Mouse (Mus musculus) brain, embryonic 14.5 days (tissue): ENCODE results near the gene Olfr150. TPM values are rescaled to one million over a fixed set of nuclear protein-coding genes. Genes with fewer than 3 reads are reported as not detected.
"Not testable (repeated sequence)": the region's sequence is repeated elsewhere in the genome, so short reads cannot be mapped to it uniquely, and the experiment has no call there.

Experiments used
- DNase-seq: peaks from one replicate; pipeline ENCODE4 v3.0.0-alpha.2; 2011; ENCODE audit warnings: low read depth
- CTCF ChIP-seq: fragments of 200-500 bp; IDR thresholded peaks from 2 replicates; pipeline ENCODE4 v1.5.1; 2012; ENCODE audit warnings: inconsistent platforms, mild to moderate bottlenecking, moderate library complexity, borderline replicate concordance; ENCODE audit not compliant: insufficient read depth, insufficient read length; ENCODE audit errors: extremely low read depth
- POLR2A ChIP-seq: fragments of 200-500 bp; IDR thresholded peaks from 2 replicates; pipeline ENCODE4 v1.6.1; 2012; ENCODE audit warnings: mild to moderate bottlenecking, inconsistent platforms, borderline replicate concordance; ENCODE audit not compliant: poor library complexity, insufficient read depth, insufficient read length, severe bottlenecking; ENCODE audit errors: extremely low read depth
- polyA plus RNA-seq: library from polyadenylated mRNA; depleted of rRNA; stranded (reverse); fragments of >200 nt; gene quantifications from 2 replicates; pipeline ENCODE4 v1.2.3, GENCODE M21; 2012; rRNA removed

Gene Olfr150
- polyA plus RNA-seq, result not detected in 2 replicates

DNA sequence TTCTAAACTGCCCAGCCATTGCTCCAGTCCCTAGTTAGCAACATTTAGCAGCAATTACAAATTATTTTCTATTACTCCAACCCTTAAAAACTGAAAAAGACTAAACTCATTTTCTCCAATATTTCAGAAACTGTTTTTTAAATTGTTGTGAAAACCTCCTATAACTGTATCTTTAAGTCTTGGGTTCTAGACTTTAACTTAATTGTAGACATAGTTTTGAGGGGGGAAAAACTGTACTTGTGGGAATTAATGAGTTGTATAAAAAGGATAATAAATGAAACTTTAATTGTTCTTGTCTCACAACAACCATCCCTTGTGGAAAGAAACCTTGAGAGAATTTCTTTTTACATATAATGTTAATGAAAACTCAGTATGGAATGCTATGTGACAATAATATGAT lies at the start of gene Olfr150:
Gene Olfr150, plus strand, starts transcription at position 301 of the 400 bp plus-strand sequence.
- DNase-seq, result no peak
- TF ChIP-seq CTCF, result no peak
- TF ChIP-seq POLR2A, result no peak

DNA sequence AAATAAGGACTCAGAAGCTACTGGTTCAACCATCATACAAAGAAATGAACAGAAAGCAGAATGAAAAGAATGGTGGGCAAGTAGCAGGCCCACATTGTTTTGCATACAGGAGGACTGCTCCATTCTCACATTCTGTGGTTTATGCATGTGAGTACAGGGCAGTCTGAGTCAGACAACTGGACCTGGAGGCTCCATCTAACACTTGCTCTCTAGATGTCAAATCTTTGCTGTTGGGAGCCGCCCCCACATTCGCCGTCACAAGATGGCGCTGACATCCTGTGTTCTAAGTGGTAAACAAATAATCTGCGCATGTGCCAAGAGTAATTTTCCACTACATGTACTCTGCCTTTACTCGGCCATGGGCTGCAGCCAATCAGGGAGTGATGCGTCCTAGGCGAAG lies 29.7 kb upstream of the Olfr150 start:
- not testable (repeated sequence) for DNase-seq

DNA sequence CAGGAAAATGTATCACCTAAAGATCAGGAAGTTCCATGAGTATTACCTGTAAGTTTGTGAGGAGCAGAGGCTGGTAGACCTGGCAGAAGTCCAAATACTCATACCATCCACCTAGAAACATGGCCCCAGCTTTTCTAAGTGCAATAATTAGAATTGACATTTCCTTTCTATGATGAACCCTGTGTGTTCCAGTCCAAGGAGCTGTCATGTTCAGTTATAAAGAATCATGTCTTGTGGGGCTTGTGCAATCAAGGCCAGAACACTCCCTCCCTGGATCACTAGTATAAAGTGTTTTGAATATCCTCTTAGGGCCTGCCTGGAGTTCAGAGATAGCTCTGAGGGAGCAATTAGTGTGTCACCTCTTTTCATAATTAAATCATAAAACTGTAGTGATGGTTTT lies 23.8 kb upstream of the Olfr150 start, which contains the start of gene Olfr149:
Gene Olfr149, minus strand, starts transcription at position 101 of the 400 bp plus-strand sequence.
- DNase-seq, result peak; percentile 3
- TF ChIP-seq CTCF, result no peak
- no peak for TF ChIP-seq POLR2A

DNA sequence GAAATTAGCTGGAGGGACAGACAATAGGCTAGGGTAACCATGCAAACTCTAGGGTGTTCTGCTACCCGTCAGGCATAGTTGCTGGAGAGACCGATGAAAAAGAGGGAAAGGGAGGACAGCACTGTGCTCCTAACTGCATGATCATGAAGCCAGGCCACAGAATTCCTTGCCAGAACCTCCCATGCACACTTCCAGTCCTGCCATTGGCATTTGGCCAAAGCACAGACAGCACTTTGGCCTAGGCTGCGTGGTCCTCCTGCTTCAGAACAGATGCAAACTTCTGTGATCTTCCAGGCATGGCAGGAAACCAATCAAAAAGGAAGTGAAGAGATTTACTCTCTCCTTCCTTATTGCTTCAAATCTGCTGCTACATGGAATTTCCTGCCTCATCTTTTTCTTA lies 21.8 kb upstream of the Olfr150 start:
- TF ChIP-seq POLR2A, result no peak

DNA sequence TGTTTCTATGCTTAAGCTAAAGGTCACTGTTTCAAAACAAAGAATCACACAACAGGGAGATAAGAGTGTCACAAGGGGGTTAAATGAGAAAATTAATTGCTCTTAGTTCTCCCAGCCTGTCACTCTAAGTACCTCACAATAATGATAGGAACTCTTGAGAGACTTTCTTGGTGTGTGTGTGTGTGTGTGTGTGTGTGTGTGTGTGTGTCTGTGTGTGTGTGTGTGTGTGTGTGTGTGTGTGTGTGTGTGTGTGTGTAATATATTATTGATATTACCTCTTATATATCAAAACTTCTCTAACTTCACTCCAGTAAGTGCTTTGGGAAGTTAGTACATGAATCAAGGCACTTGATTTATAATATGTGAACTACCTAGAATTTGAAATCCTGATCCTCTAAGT lies 19.7 kb upstream of the Olfr150 start, which contains the start of gene Olfr965:
Gene Olfr965, plus strand, starts transcription at position 301 of the 400 bp plus-strand sequence.
- DNase-seq, result no peak
- no peak for TF ChIP-seq POLR2A
- no peak for TF ChIP-seq CTCF

More for the DNA sequence above, 21.8 kb upstream of the Olfr150 start:
- DNase-seq, result peak; percentile 10

DNA sequence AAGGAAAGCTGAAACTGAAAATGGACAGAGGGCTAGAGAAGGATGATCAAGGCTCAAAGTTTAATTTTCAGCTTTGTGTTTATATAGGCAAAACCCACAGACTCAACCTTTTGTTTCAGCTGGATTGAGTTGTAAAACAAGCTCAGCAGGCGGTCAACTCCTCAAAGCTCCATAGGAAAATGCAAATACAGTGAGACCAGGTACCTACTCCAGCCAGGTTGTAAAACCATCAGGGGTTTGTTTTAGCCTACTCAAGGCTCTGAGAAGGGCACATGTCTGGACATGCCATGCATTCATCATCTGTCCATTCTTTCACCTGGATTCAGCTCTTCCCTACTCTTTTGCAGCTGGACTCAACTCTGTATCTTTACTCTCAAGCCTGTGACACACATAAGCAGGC lies 10.0 kb downstream of the Olfr150 start:
- no peak for DNase-seq
- no peak for TF ChIP-seq CTCF
- TF ChIP-seq POLR2A, result no peak

DNA sequence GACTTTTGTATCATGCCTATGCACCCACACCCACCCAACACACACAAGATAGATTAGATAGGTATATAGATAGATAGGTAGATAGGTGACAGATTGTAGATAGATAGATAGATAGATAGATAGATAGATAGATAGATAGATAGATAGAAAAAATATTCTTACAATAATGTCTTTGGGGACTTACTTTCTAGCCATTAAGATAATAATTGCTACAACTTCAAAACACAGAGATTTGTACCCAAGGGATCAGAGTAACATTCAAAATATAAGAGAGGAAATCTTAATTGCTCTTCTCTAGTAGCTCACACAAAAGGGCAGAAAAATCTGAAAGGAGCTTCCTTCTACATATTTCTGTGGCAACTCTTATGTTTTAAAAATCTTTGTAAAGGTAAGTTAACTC lies 15.2 kb downstream of the Olfr150 start, which contains the start of gene Olfr967:
Gene Olfr967, plus strand, starts transcription at position 301 of the 400 bp plus-strand sequence.
- no peak for DNase-seq
- TF ChIP-seq POLR2A, result no peak
- TF ChIP-seq CTCF, result no peak

DNA sequence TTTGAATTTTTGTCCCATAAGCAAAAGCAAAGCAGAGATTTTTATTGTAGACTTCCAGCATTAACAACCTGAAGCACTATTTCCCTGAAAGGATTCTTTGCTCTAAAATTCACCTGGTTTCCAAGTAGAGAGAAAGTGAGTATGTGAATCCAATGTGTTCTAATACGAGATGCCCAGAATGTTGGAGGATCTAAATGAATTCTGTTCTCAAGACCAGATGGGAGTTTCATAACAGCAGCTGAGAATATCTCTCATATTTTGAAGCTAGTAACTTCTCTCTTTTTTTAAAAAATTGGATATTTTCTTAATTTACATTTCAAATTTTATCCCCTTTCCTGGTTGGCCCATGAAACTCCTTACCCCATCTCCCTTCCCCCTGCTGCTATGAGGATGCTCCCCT lies 15.7 kb downstream of the Olfr150 start:
- DNase-seq, result no peak
- TF ChIP-seq CTCF (no peak), POLR2A (no peak)

DNA sequence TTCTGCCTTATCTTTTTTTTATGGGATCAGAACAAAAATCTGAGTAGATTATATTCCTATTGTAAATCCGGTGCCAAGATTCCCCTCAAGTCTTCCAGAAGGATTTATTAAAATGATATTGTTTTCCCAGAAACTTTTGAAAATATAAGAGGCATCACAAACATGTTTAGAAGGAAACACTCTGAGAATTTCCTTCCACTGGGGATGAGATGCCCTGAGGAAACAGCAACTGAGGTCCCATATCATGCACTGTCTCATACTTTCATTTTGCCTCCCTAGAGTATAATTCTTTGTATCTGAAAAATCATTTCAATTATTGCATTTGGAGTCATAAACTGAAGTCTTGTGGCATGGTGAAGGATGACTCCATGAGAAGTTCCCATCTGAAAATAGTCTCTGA lies 52.4 kb downstream of the Olfr150 start, which contains the start of gene Olfr968:
Gene Olfr968, minus strand, starts transcription at position 101 of the 400 bp plus-strand sequence.
- TF ChIP-seq POLR2A (no peak), CTCF (no peak)
- no peak for DNase-seq

Other genes starting within 250 kb of the Olfr150 start
- not detected in 2 replicates for gene Olfr44, start 237.0 kb upstream of the Olfr150 start, polyA plus RNA-seq
- not detected in 2 replicates for gene Olfr957, start 215.2 kb upstream of the Olfr150 start, polyA plus RNA-seq
- not detected in 2 replicates for gene Olfr958, start 176.9 kb upstream of the Olfr150 start, polyA plus RNA-seq
- gene Olfr959, start 155.4 kb upstream of the Olfr150 start, polyA plus RNA-seq, result not detected in 2 replicates
- gene AW551984, start 126.6 kb upstream of the Olfr150 start, polyA plus RNA-seq, result 61.0 and 87.9 TPM in 2 replicates
- gene Olfr148, start 120.3 kb upstream of the Olfr150 start, polyA plus RNA-seq, result not detected in 2 replicates
- gene Olfr960, start 109.6 kb upstream of the Olfr150 start, polyA plus RNA-seq, result not detected in 2 replicates
- gene Olfr961, start 85.9 kb upstream of the Olfr150 start, polyA plus RNA-seq, result not detected in 2 replicates
- not detected in 2 replicates for gene Olfr963, start 63.8 kb upstream of the Olfr150 start, polyA plus RNA-seq
- not detected in 2 replicates for gene Olfr149, start 23.9 kb upstream of the Olfr150 start, polyA plus RNA-seq
- not detected in 2 replicates for gene Olfr965, start 19.6 kb upstream of the Olfr150 start, polyA plus RNA-seq
- gene Olfr967, start 15.3 kb downstream of the Olfr150 start, polyA plus RNA-seq, result not detected in 2 replicates
- not detected in 2 replicates for gene Olfr968, start 52.3 kb downstream of the Olfr150 start, polyA plus RNA-seq
- gene Olfr969, start 60.0 kb downstream of the Olfr150 start, polyA plus RNA-seq, result not detected in 2 replicates
- gene Olfr970, start 77.9 kb downstream of the Olfr150 start, polyA plus RNA-seq, result not detected in 2 replicates
- gene Olfr971, start 105.9 kb downstream of the Olfr150 start, polyA plus RNA-seq, result not detected in 2 replicates
- not detected in 2 replicates for gene Olfr972, start 135.4 kb downstream of the Olfr150 start, polyA plus RNA-seq
- gene Olfr229, start 176.4 kb downstream of the Olfr150 start, polyA plus RNA-seq, result not detected in 2 replicates
- gene Olfr974, start 206.5 kb downstream of the Olfr150 start, polyA plus RNA-seq, result not detected in 2 replicates
- 0.04 and 0.07 TPM in 2 replicates for gene Olfr975, start 221.1 kb downstream of the Olfr150 start, polyA plus RNA-seq
- not detected in 2 replicates for gene Olfr976, start 230.2 kb downstream of the Olfr150 start, polyA plus RNA-seq